8 mouse cellular contexts compared by ENCODE assay signal in the genomic region with DNA sequence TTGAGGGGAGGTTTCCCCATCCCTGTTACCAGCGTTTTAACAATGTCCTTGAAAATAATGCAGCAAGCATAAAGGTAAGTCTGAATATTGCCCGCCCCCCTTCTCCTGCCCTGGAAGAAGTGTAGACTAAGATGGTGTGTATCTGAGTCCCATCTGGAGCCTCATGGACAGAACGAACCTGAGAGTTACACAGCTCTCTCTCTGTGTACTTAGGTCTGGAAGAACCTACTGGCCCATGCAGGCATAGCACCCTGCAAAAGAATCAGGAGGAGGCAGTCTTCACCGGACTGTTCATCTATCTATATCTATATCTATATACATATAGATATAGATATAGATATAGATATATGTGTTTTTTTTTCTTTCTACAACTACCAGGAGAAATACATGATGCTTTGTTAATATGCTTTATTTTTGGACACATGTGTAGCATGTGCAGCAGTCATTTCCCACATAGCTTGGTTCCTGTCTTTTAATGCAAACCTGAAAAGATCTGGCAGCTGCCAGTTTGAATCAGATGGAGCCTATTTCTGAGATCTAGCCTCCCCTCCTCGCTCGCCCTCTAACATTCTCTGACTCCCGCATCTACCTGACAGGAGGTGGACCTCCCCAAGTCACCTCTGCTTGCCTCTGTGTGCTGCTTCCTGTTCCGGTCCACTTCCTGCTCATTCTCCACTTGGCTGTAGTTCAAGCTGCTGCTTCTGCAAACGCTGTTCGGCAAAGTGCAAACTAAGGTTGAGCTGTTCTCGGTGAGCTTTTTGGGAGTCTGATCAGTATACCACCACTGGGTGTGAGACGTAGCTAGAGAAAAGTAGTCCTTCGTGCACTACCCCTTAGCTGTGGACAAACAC. TPM values are rescaled to one million over a fixed set of nuclear protein-coding genes. Genes with fewer than 3 reads are reported as not detected.
A peak's percentile ranks its signal among the peaks of the same experiment; 100 is the strongest.
DNase-seq lines count a peak whose midpoint lies in the region; ATAC-seq and TF ChIP-seq lines count a peak whose summit lies in the region.

No protein-coding gene starts in this region.

- no peak for DNase-seq in heart, postnatal 36 days
- DNase-seq in hindbrain, postnatal 0 days (ENCODE audit: low spot score): peak; percentile 14
- no peak for DNase-seq in testis, postnatal 14 days (ENCODE audit: low spot score)
- no peak for DNase-seq in layer of hippocampus, postnatal 14 days (ENCODE audit: low spot score in 2 of 2)

- H3K9ac ChIP-seq in heart, embryonic 13.5 days: peak overlapping the region; percentile 87; the same call in 1 of the 2 replicates
- peak overlapping the region; percentile 73; the same call in 1 of the 2 replicates for H3K9ac ChIP-seq in hindbrain, postnatal 0 days (replicated peaks; ENCODE audit: low read length)
- H3K9ac ChIP-seq in liver, embryonic 16.5 days (ENCODE audit: low read depth, low read length): no peak overlapping the region
- peak overlapping the region; percentile 84; the same call in 1 of the 2 replicates for H3K9ac ChIP-seq in neural tube, embryonic 14.5 days (replicated peaks; ENCODE audit: low read depth, low read length)

- no peak overlapping the region for H3K27ac ChIP-seq in heart, embryonic 13.5 days (replicated peaks)
- no peak overlapping the region for H3K27ac ChIP-seq in hindbrain, postnatal 0 days
- no peak overlapping the region for H3K27ac ChIP-seq in liver, embryonic 16.5 days (ENCODE audit: low read length)
- H3K27ac ChIP-seq in neural tube, embryonic 14.5 days (ENCODE audit: low read depth, low read length): no peak overlapping the region

- 67% methylated on average over 13 of the region's 13 CpGs for WGBS in heart, embryonic 13.5 days
- 68% methylated on average over 13 of the region's 13 CpGs for WGBS in hindbrain, postnatal 0 days
- WGBS in liver, embryonic 16.5 days (ENCODE audit: insufficient replicate concordance): 42% methylated on average over 13 of the region's 13 CpGs
- 75% methylated on average over 13 of the region's 13 CpGs for WGBS in neural tube, embryonic 14.5 days

- peaks cover 8% of the 10 kb centered on the region; the same call in 1 of the 2 replicates for H3K27me3 ChIP-seq in heart, embryonic 13.5 days (replicated peaks)
- 0 out of 2 replicates have a peak, but pooled peaks cover 10% of the 10 kb centered on the region for H3K27me3 ChIP-seq in hindbrain, postnatal 0 days (ENCODE audit: insufficient read depth, low read length)
- no peaks in the 10 kb centered on the region for H3K27me3 ChIP-seq in liver, embryonic 16.5 days (ENCODE audit: control insufficient read depth, insufficient read depth, low read depth, low read length)
- H3K27me3 ChIP-seq in neural tube, embryonic 14.5 days (ENCODE audit: control insufficient read depth, insufficient read depth, low read length): no peaks in the 10 kb centered on the region

- intact Hi-C loops in heart, postnatal 36 days (cut with DNase I): no loop called here

- peak overlapping the region; percentile 74; the same call in 1 of the 2 replicates for H3K4me3 ChIP-seq in heart, embryonic 13.5 days
- H3K4me3 ChIP-seq in hindbrain, postnatal 0 days (ENCODE audit: low read length): peak overlapping the region; percentile 67
- no peak overlapping the region for H3K4me3 ChIP-seq in liver, embryonic 16.5 days (ENCODE audit: low read depth, low read length)
- H3K4me3 ChIP-seq in neural tube, embryonic 14.5 days (ENCODE audit: low read depth, low read length): peak overlapping the region; percentile 79

- peak overlapping the region; percentile 99 for H3K4me2 ChIP-seq in heart, embryonic 13.5 days
- peak overlapping the region; percentile 94 for H3K4me2 ChIP-seq in hindbrain, postnatal 0 days (ENCODE audit: low read depth, low read length)
- 0 out of 2 replicates have a peak overlapping the region, but pooled peaks have one; percentile 9 for H3K4me2 ChIP-seq in liver, embryonic 16.5 days (ENCODE audit: low read depth, low read length)
- peak overlapping the region; percentile 87 for H3K4me2 ChIP-seq in neural tube, embryonic 14.5 days (ENCODE audit: low read depth, low read length)

- TF ChIP-seq CTCF in hindbrain, postnatal 0 days (IDR thresholded peaks at IDR 0.05; ENCODE audit: low read depth): peak; percentile 62

- H3K4me1 ChIP-seq in heart, embryonic 13.5 days: peaks cover 28% of the 10 kb centered on the region
- H3K4me1 ChIP-seq in hindbrain, postnatal 0 days (ENCODE audit: insufficient read depth, low read length): peaks cover 8% of the 10 kb centered on the region
- peaks cover 14% of the 10 kb centered on the region for H3K4me1 ChIP-seq in liver, embryonic 16.5 days (ENCODE audit: control insufficient read depth, low read depth, low read length)
- H3K4me1 ChIP-seq in neural tube, embryonic 14.5 days (ENCODE audit: control insufficient read depth, insufficient read depth, low read length): peaks cover 8% of the 10 kb centered on the region

- H3K36me3 ChIP-seq in heart, embryonic 13.5 days: peaks cover 23% of the 10 kb centered on the region
- H3K36me3 ChIP-seq in hindbrain, postnatal 0 days (ENCODE audit: insufficient read depth, low read length): peaks cover 14% of the 10 kb centered on the region; the same call in 1 of the 2 replicates
- no peaks in the 10 kb centered on the region for H3K36me3 ChIP-seq in liver, embryonic 16.5 days (ENCODE audit: control insufficient read depth, insufficient read depth)
- 0 out of 2 replicates have a peak, but pooled peaks cover 5% of the 10 kb centered on the region for H3K36me3 ChIP-seq in neural tube, embryonic 14.5 days (ENCODE audit: control insufficient read depth, insufficient read depth, low read length)

- H3K9me3 ChIP-seq in heart, embryonic 13.5 days: no peaks in the 10 kb centered on the region
- no peaks in the 10 kb centered on the region for H3K9me3 ChIP-seq in hindbrain, postnatal 0 days (ENCODE audit: low read length)
- H3K9me3 ChIP-seq in liver, embryonic 16.5 days (replicated peaks; ENCODE audit: control insufficient read depth, low read length): no peaks in the 10 kb centered on the region
- H3K9me3 ChIP-seq in neural tube, embryonic 14.5 days (ENCODE audit: control insufficient read depth, low read length): no peaks in the 10 kb centered on the region

- ATAC-seq in heart, embryonic 13.5 days (ENCODE audit: extremely low read depth, insufficient number of reproducible peaks, low FRiP score, low TSS enrichment): no peak
- ATAC-seq in common myeloid progenitor, adult 5-6 weeks (replicated peaks; ENCODE audit: low read depth, poor library complexity, severe bottlenecking): peak; percentile 55
- peak; percentile 25; the same call in 1 of the 2 replicates for ATAC-seq in hindbrain, postnatal 0 days
- no peak for ATAC-seq in liver, embryonic 16.5 days (ENCODE audit: low read depth)
- 0 out of 2 replicates have a peak, but pooled peaks have one; percentile 22 for ATAC-seq in neural tube, embryonic 14.5 days (ENCODE audit: low read depth)

RNA-seq across cellular contexts. Expression of a gene that starts 1.5 kb away (rescaled TPM):
- 22.5 and 23.1 TPM in 2 replicates for polyA plus RNA-seq in heart, embryonic 13.5 days (2015; fragmentation: Nextera tagmentation; extraction: Ambion mirVana)
- total RNA-seq in heart, postnatal 36 days (2021): 10 to 100 TPM; 14.3 to 16.0 TPM
- 13.9 and 18.4 TPM in 2 replicates for total RNA-seq in common myeloid progenitor, adult 5-6 weeks (2017)
- total RNA-seq in hindbrain, postnatal 0 days (2014; rRNA removed): 91.4 and 97.1 TPM in 2 replicates
- 76.8 and 79.5 TPM in 2 replicates for polyA plus RNA-seq in hindbrain, postnatal 0 days (2015; fragmentation: Nextera tagmentation; extraction: Ambion mirVana)
- polyA plus RNA-seq in liver, embryonic 16.5 days (2015; fragmentation: Nextera tagmentation; extraction: Ambion mirVana): 11.0 and 12.2 TPM in 2 replicates
- polyA plus RNA-seq in neural tube, embryonic 14.5 days (2014; fragmentation: Nextera tagmentation; extraction: Ambion mirVana): 56.8 and 64.6 TPM in 2 replicates
- 10 to 100 TPM; 75.9 to 77.1 TPM for total RNA-seq in layer of hippocampus, postnatal 14 days (2021)

RNA-seq across cellular contexts. Expression of a gene that starts 36.2 kb away (rescaled TPM):
- polyA plus RNA-seq in heart, embryonic 13.5 days (2015; fragmentation: Nextera tagmentation; extraction: Ambion mirVana): 185 and 195 TPM in 2 replicates
- 100 to 1,000 TPM; 559 to 572 TPM for total RNA-seq in heart, postnatal 36 days (2021)
- 29.7 TPM in 2 replicates for total RNA-seq in common myeloid progenitor, adult 5-6 weeks (2017)
- total RNA-seq in hindbrain, postnatal 0 days (2014; rRNA removed): 302 and 317 TPM in 2 replicates
- 160 and 169 TPM in 2 replicates for polyA plus RNA-seq in hindbrain, postnatal 0 days (2015; fragmentation: Nextera tagmentation; extraction: Ambion mirVana)
- 29.5 and 31.3 TPM in 2 replicates for polyA plus RNA-seq in liver, embryonic 16.5 days (2015; fragmentation: Nextera tagmentation; extraction: Ambion mirVana)
- 77.7 and 113 TPM in 2 replicates for polyA plus RNA-seq in neural tube, embryonic 14.5 days (2014; fragmentation: Nextera tagmentation; extraction: Ambion mirVana)
- total RNA-seq in layer of hippocampus, postnatal 14 days (2021): 100 to 1,000 TPM; 183 to 184 TPM

Comparison
In these comparisons a context has a peak if more than half of its experiments do, and no peak if none do; other contexts are left out.
1. ATAC-seq: peak in common myeloid progenitor, adult 5-6 weeks (single experiment), hindbrain, postnatal 0 days (single experiment) and neural tube, embryonic 14.5 days (single experiment); none in heart, embryonic 13.5 days (single experiment) and liver, embryonic 16.5 days (single experiment).
2. H3K4me2 ChIP-seq: peak in every context shown above with its lines; median percentile 99 in heart, embryonic 13.5 days; 94 in hindbrain, postnatal 0 days; 87 in neural tube, embryonic 14.5 days; 9 in liver, embryonic 16.5 days.